13 mouse cellular contexts compared by ENCODE assay signal in the genomic region with DNA sequence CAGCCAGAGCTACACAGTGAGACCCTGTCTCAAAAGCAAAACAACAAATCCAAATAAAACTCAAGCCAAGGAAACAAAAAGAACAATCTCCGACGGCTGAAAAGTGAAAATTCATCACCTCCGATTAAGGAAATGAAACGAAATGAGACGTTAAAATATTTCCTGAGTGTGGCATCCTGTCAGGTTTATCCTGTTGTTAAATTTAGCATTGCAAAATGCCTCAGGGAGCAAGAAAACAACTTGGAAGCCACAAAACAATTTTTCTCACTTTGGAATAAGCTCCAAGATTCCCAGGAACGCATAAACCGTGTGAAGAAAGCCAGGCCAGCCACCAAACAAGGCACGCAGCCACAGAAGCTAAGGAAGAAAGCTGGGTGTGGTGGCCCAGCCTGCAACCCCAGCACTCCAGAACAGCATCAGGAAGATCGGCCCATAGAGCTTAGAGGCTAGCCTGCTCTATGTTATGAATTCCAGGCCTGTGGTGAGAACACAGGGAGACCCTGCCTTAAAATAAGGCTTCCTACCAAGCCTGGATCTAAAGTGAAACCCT. TPM values are rescaled to one million over a fixed set of nuclear protein-coding genes. Genes with fewer than 3 reads are reported as not detected.
DNase-seq lines count a peak whose midpoint lies in the region; ATAC-seq and TF ChIP-seq lines count a peak whose summit lies in the region.
"Had no signal": no experiment of that assay in that cellular context is flagged by ENCODE, and none has a peak within 500 bp of the region (broad histone marks: within the 10 kb centered on the region; RNA-seq: fewer than 3 reads in every experiment).

No protein-coding gene starts in this region.

- DNase-seq in gastrocnemius, adult 2 months, result no peak
- no peak for DNase-seq in gastrocnemius, postnatal 10 days
- DNase-seq in stomach, postnatal 0 days (ENCODE audit: low spot score), result no peak
- no peak for DNase-seq in cerebellum, adult 11 months
- DNase-seq in frontal cortex, adult 2 months (ENCODE audit: extremely low spot score in 1 of 2, low spot score in 1 of 2), result no peak

- no peak for TF ChIP-seq CTCF in gastrocnemius, adult 2 months (IDR thresholded peaks at IDR 0.05)
- no peak for TF ChIP-seq CTCF in stomach, postnatal 0 days (IDR thresholded peaks at IDR 0.05; ENCODE audit: low read depth)

- H3K9ac ChIP-seq in kidney, embryonic 14.5 days (ENCODE audit: low read depth, low read length), result no peak overlapping the region
- 0 out of 2 replicates have a peak overlapping the region, but pooled peaks have one; percentile 8 for H3K9ac ChIP-seq in stomach, postnatal 0 days (ENCODE audit: low read length)
- H3K9ac ChIP-seq: liver, embryonic 15.5 days had no signal

- no peaks in the 10 kb centered on the region for H3K36me3 ChIP-seq in megakaryocyte, embryonic 14.5 days (replicated peaks; ENCODE audit: low read length)
- H3K36me3 ChIP-seq in kidney, embryonic 14.5 days (ENCODE audit: control insufficient read depth, insufficient read depth, low read length), result no peaks in the 10 kb centered on the region
- H3K36me3 ChIP-seq in stomach, postnatal 0 days (ENCODE audit: control insufficient read depth, insufficient read depth, low read length), result no peaks in the 10 kb centered on the region
- H3K36me3 ChIP-seq: liver, embryonic 15.5 days had no signal

- TF ChIP-seq EP300 in stomach, postnatal 0 days (optimal IDR thresholded peaks at IDR 0.05), result no peak

- ATAC-seq in megakaryocyte, adult 5-6 weeks (ENCODE audit: poor library complexity, severe bottlenecking), result no peak
- ATAC-seq in kidney, embryonic 14.5 days (ENCODE audit: low FRiP score, low TSS enrichment), result no peak
- ATAC-seq in stomach, postnatal 0 days (ENCODE audit: low FRiP score, low TSS enrichment), result no peak

- intact Hi-C loops in gastrocnemius, adult 2 months (cut with DNase I), result no loop called here

- H3K4me2 ChIP-seq in kidney, embryonic 14.5 days (replicated peaks; ENCODE audit: low read depth, low read length), result no peak overlapping the region
- H3K4me2 ChIP-seq in stomach, postnatal 0 days (replicated peaks; ENCODE audit: low read depth), result no peak overlapping the region
- H3K4me2 ChIP-seq: liver, embryonic 15.5 days had no signal

- 72% methylated on average over 9 of the region's 9 CpGs for WGBS in kidney, embryonic 14.5 days
- 62% methylated on average over 9 of the region's 9 CpGs for WGBS in stomach, postnatal 0 days

- peak overlapping the region; percentile 79 for H3K27ac ChIP-seq in gastrocnemius, adult 2 months
- H3K27ac ChIP-seq in kidney, embryonic 14.5 days (ENCODE audit: low read depth, low read length), result peak overlapping the region; percentile 30; the same call in 1 of the 2 replicates
- H3K27ac ChIP-seq in stomach, postnatal 0 days (replicated peaks), result peak overlapping the region; percentile 13; the same call in 1 of the 2 replicates
- H3K27ac ChIP-seq: liver, embryonic 15.5 days had no signal

- H3K9me3 ChIP-seq in megakaryocyte, embryonic 14.5 days, result peaks cover 2% of the 10 kb centered on the region
- no peaks in the 10 kb centered on the region for H3K9me3 ChIP-seq in kidney, embryonic 14.5 days (ENCODE audit: control insufficient read depth, low read length)
- H3K9me3 ChIP-seq in stomach, postnatal 0 days (ENCODE audit: control insufficient read depth, low read length), result no peaks in the 10 kb centered on the region
- H3K9me3 ChIP-seq: liver, embryonic 15.5 days had no signal

- peak overlapping the region; percentile 17; the same call in 1 of the 2 replicates for H3K4me3 ChIP-seq in gastrocnemius, adult 2 months
- peak overlapping the region; percentile 10 for H3K4me3 ChIP-seq in megakaryocyte, embryonic 14.5 days (replicated peaks)
- H3K4me3 ChIP-seq in kidney, embryonic 14.5 days (ENCODE audit: low read length), result no peak overlapping the region
- H3K4me3 ChIP-seq in stomach, postnatal 0 days (ENCODE audit: low read depth, low read length), result no peak overlapping the region
- H3K4me3 ChIP-seq: erythroblast, embryonic 14.5 days; liver, embryonic 15.5 days; myocyte had no signal

- H3K27me3 ChIP-seq in megakaryocyte, embryonic 14.5 days (replicated peaks), result peaks cover 38% of the 10 kb centered on the region
- H3K27me3 ChIP-seq in kidney, embryonic 14.5 days (ENCODE audit: control insufficient read depth, insufficient read depth, low read length), result no peaks in the 10 kb centered on the region
- no peaks in the 10 kb centered on the region for H3K27me3 ChIP-seq in stomach, postnatal 0 days (ENCODE audit: control insufficient read depth, insufficient read depth, low read length)

- H3K4me1 ChIP-seq in megakaryocyte, embryonic 14.5 days, result peaks cover 35% of the 10 kb centered on the region
- no peaks in the 10 kb centered on the region for H3K4me1 ChIP-seq in kidney, embryonic 14.5 days (ENCODE audit: control insufficient read depth, insufficient read depth, low read length)
- no peaks in the 10 kb centered on the region for H3K4me1 ChIP-seq in stomach, postnatal 0 days (replicated peaks; ENCODE audit: control insufficient read depth, insufficient read depth)
- H3K4me1 ChIP-seq: liver, embryonic 15.5 days had no signal

RNA-seq across cellular contexts. Expression of a gene that starts 6.6 kb away (rescaled TPM):
- 10 to 100 TPM; 25.0 to 28.8 TPM for total RNA-seq in gastrocnemius, adult 2 months (2021)
- total RNA-seq in gastrocnemius, postnatal 10 days (2021), result 10 to 100 TPM; 12.9 to 20.5 TPM
- 4.4 and 18.1 TPM in 2 replicates for polyA plus RNA-seq in megakaryocyte, embryonic 14.5 days (2012; ENCODE audit: insufficient read depth, low replicate concordance)
- total RNA-seq in megakaryocyte, adult 5-6 weeks (2015), result 36.2 and 40.9 TPM in 2 replicates
- total RNA-seq in megakaryocyte, adult 5-6 weeks (2017), result 26.0 and 33.8 TPM in 2 replicates
- polyA plus RNA-seq in kidney, embryonic 14.5 days (2014; fragmentation: Nextera tagmentation; extraction: Ambion mirVana), result 13.5 and 17.5 TPM in 2 replicates
- polyA plus RNA-seq in stomach, postnatal 0 days (2015; fragmentation: Nextera tagmentation; extraction: Ambion mirVana), result 4.0 and 4.7 TPM in 2 replicates
- polyA plus RNA-seq in frontal cortex, adult 2 months (2012; rRNA removed), result 23.9 and 24.6 TPM in 2 replicates

RNA-seq across cellular contexts. Expression of a gene that starts 22.8 kb away (rescaled TPM):
- not detected for total RNA-seq in gastrocnemius, adult 2 months (2021)
- not detected for total RNA-seq in gastrocnemius, postnatal 10 days (2021)
- polyA plus RNA-seq in megakaryocyte, embryonic 14.5 days (2012; ENCODE audit: insufficient read depth, low replicate concordance), result not detected in 2 replicates
- total RNA-seq in megakaryocyte, adult 5-6 weeks (2015), result not detected in 2 replicates
- total RNA-seq in megakaryocyte, adult 5-6 weeks (2017), result not detected in 2 replicates
- 1.3 and 2.2 TPM in 2 replicates for polyA plus RNA-seq in kidney, embryonic 14.5 days (2014; fragmentation: Nextera tagmentation; extraction: Ambion mirVana)
- polyA plus RNA-seq in stomach, postnatal 0 days (2015; fragmentation: Nextera tagmentation; extraction: Ambion mirVana), result 27.4 and 56.0 TPM in 2 replicates
- polyA plus RNA-seq in frontal cortex, adult 2 months (2012; rRNA removed), result 0.22 and 0.67 TPM in 2 replicates
- total RNA-seq: megakaryocyte-erythroid progenitor cell, adult 5-6 weeks had no signal
- polyA plus RNA-seq: erythroblast, embryonic 14.5 days; myocyte had no signal

RNA-seq across cellular contexts. Expression of a gene that starts 38.8 kb away (rescaled TPM):
- total RNA-seq in gastrocnemius, adult 2 months (2021), result not detected
- total RNA-seq in gastrocnemius, postnatal 10 days (2021), result under 1 TPM in 1 of 2 experiments, not detected in 1; 0.14 TPM
- 0.06 TPM in 1 of 2 replicates, not detected in the other for polyA plus RNA-seq in megakaryocyte, embryonic 14.5 days (2012; ENCODE audit: insufficient read depth, low replicate concordance)
- total RNA-seq in megakaryocyte, adult 5-6 weeks (2015), result not detected in 2 replicates
- not detected in 2 replicates for total RNA-seq in megakaryocyte, adult 5-6 weeks (2017)
- polyA plus RNA-seq in kidney, embryonic 14.5 days (2014; fragmentation: Nextera tagmentation; extraction: Ambion mirVana), result 0.85 and 0.99 TPM in 2 replicates
- 22.8 and 27.7 TPM in 2 replicates for polyA plus RNA-seq in stomach, postnatal 0 days (2015; fragmentation: Nextera tagmentation; extraction: Ambion mirVana)
- polyA plus RNA-seq in frontal cortex, adult 2 months (2012; rRNA removed), result not detected in 2 replicates
- total RNA-seq: left cerebral cortex, adult 8-10 months; megakaryocyte-erythroid progenitor cell, adult 5-6 weeks had no signal
- polyA plus RNA-seq: erythroblast, embryonic 14.5 days; myocyte had no signal

RNA-seq across cellular contexts. Expression of a gene that starts 39.4 kb away (rescaled TPM):
- total RNA-seq in gastrocnemius, adult 2 months (2021), result 10 to 100 TPM; 62.9 to 69.6 TPM
- 10 to 100 TPM; 71.2 to 75.6 TPM for total RNA-seq in gastrocnemius, postnatal 10 days (2021)
- polyA plus RNA-seq in megakaryocyte, embryonic 14.5 days (2012; ENCODE audit: insufficient read depth, low replicate concordance), result 14.7 and 91.2 TPM in 2 replicates
- total RNA-seq in megakaryocyte, adult 5-6 weeks (2015), result 94.7 and 103 TPM in 2 replicates
- 105 and 117 TPM in 2 replicates for total RNA-seq in megakaryocyte, adult 5-6 weeks (2017)
- polyA plus RNA-seq in kidney, embryonic 14.5 days (2014; fragmentation: Nextera tagmentation; extraction: Ambion mirVana), result 270 and 326 TPM in 2 replicates
- 171 TPM in 2 replicates for polyA plus RNA-seq in stomach, postnatal 0 days (2015; fragmentation: Nextera tagmentation; extraction: Ambion mirVana)
- 121 TPM in 2 replicates for polyA plus RNA-seq in frontal cortex, adult 2 months (2012; rRNA removed)

RNA-seq across cellular contexts. Expression of a gene that starts 58.8 kb away (rescaled TPM):
- total RNA-seq in gastrocnemius, adult 2 months (2021), result 1 to 10 TPM; 4.6 to 5.5 TPM
- total RNA-seq in gastrocnemius, postnatal 10 days (2021), result 1 to 10 TPM; 4.9 to 7.4 TPM
- polyA plus RNA-seq in megakaryocyte, embryonic 14.5 days (2012; ENCODE audit: insufficient read depth, low replicate concordance), result 47.2 and 54.5 TPM in 2 replicates
- 12.3 and 16.0 TPM in 2 replicates for total RNA-seq in megakaryocyte, adult 5-6 weeks (2015)
- 40.9 and 58.5 TPM in 2 replicates for total RNA-seq in megakaryocyte, adult 5-6 weeks (2017)
- polyA plus RNA-seq in kidney, embryonic 14.5 days (2014; fragmentation: Nextera tagmentation; extraction: Ambion mirVana), result 32.2 and 40.0 TPM in 2 replicates
- polyA plus RNA-seq in stomach, postnatal 0 days (2015; fragmentation: Nextera tagmentation; extraction: Ambion mirVana), result 8.5 and 9.2 TPM in 2 replicates
- polyA plus RNA-seq in frontal cortex, adult 2 months (2012; rRNA removed), result 21.9 and 24.4 TPM in 2 replicates

Comparison
In these comparisons a context has a peak if more than half of its experiments do, and no peak if none do; other contexts are left out.
1. H3K27ac ChIP-seq: peak in every context shown above with its lines; median percentile 79 in gastrocnemius, adult 2 months; 30 in kidney, embryonic 14.5 days; 13 in stomach, postnatal 0 days.
2. H3K4me3 ChIP-seq: peak in gastrocnemius, adult 2 months (single experiment) and megakaryocyte, embryonic 14.5 days (single experiment); none in kidney, embryonic 14.5 days (single experiment) and stomach, postnatal 0 days (single experiment).
3. RNA of a gene that starts 38.8 kb away (polyA plus RNA-seq): 22.8 to 27.7 TPM in stomach, postnatal 0 days; 0.85 to 0.99 TPM in kidney, embryonic 14.5 days, 0.06 TPM in megakaryocyte, embryonic 14.5 days and not detected in frontal cortex, adult 2 months; every median in the first group is over 10 times any median in the second.